Mouse (Mus musculus): ENCODE measurements around the gene Galm. TPM values are rescaled to one million over a fixed set of nuclear protein-coding genes. Genes with fewer than 3 reads are reported as not detected.

The Galm gene
- total and polyA plus RNA-seq, 3 experiments: 0.15 TPM; not detected in 2

GRCm38 (mm10) chr17:80084424-80084823, 42.8 kb upstream of the Galm start:
- H3K4me1 ChIP-seq (ENCODE audit: control insufficient read depth in 1 of 2, insufficient read depth in 2 of 2, low read length in 2 of 2): no peaks in the 10 kb centered on the region

DNA sequence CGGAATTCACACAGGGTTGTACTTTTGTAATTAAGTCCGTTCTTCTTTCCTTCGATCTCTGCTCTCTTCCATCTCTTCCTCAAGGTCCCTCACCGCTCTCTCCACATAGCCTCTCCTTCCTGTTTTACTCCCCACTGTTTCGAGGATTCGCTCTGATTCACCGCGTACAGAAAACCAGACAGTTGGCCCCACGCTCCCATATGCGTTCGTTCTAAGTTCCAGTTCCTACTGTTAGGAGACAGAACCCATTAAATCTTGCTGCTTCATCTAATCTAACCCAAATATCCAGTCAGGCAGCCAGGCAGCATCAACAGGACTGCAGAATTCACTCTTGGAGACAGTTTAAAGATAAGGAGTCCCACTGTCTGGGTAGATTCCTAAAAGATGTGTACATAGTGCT, 40.7 kb upstream of the Galm start:
- H3K9me3 ChIP-seq (replicated peaks; ENCODE audit: insufficient read depth, low read length): no peaks in the 10 kb centered on the region
- no peaks in the 10 kb centered on the region for H3K4me1 ChIP-seq (ENCODE audit: control insufficient read depth in 1 of 2, insufficient read depth in 2 of 2, low read length in 2 of 2)
- no peak overlapping the region for H3K27ac ChIP-seq (ENCODE audit: control insufficient read depth, low read depth, low read length)
- TF ChIP-seq NRF1 (IDR thresholded peaks at IDR 0.05; ENCODE audit: insufficient read depth, low read depth, low read length, poor library complexity, severe bottlenecking) (no peak), KAT2A (conservative IDR thresholded peaks at IDR 0.05; ENCODE audit: low read depth, low read length) (no peak), ZKSCAN1 (IDR thresholded peaks at IDR 0.05; ENCODE audit: low read depth, low read length) (no peak), CTCF (IDR thresholded peaks at IDR 0.05 in 2 of 3, conservative IDR thresholded peaks at IDR 0.05 in 1 of 3; ENCODE audit: control insufficient read depth in 1 of 3, insufficient read depth in 1 of 3, low read depth in 2 of 3, low read length in 3 of 3, poor library complexity in 1 of 3, severe bottlenecking in 1 of 3) (no peak), MAX (IDR thresholded peaks at IDR 0.05; ENCODE audit: low read length) (no peak), CHD1 (IDR thresholded peaks at IDR 0.05; ENCODE audit: low read depth, low read length) (no peak), TAL1 (IDR thresholded peaks at IDR 0.05; ENCODE audit: low read length) (no peak), MAZ (IDR thresholded peaks at IDR 0.05; ENCODE audit: low read depth, low read length) (no peak), USF2 (IDR thresholded peaks at IDR 0.05; ENCODE audit: borderline replicate concordance in 1 of 2, insufficient read depth in 1 of 2, low read depth in 1 of 2, low read length in 2 of 2) (no peak), SMC3 (IDR thresholded peaks at IDR 0.05; ENCODE audit: low read depth, low read length) (no peak), NELFE (IDR thresholded peaks at IDR 0.05; ENCODE audit: low read depth, low read length) (no peak), USF1 (IDR thresholded peaks at IDR 0.05; ENCODE audit: low read depth, low read length) (no peak), RAD21 (IDR thresholded peaks at IDR 0.05; ENCODE audit: low read depth, low read length) (no peak), POLR2AphosphoS5 (IDR thresholded peaks at IDR 0.05; ENCODE audit: borderline replicate concordance, low read depth, low read length) (no peak), ZNF384 (IDR thresholded peaks at IDR 0.05; ENCODE audit: low read depth, low read length) (no peak)
- no peaks in the 10 kb centered on the region for H3K79me2 ChIP-seq (ENCODE audit: control insufficient read depth, insufficient read depth, low read length, poor library complexity)
- H3K27me3 ChIP-seq (ENCODE audit: control insufficient read depth in 1 of 2, insufficient read depth in 2 of 2, low read length in 2 of 2): no peaks in the 10 kb centered on the region; a peak in 2 of 4 replicates
- DNase-seq (ENCODE audit: low read depth, low spot score): no peak
- H3K36me3 ChIP-seq (ENCODE audit: control insufficient read depth in 1 of 2, insufficient read depth in 2 of 2, low read length in 2 of 2): no peaks in the 10 kb centered on the region
- H3K9ac ChIP-seq (ENCODE audit: control insufficient read depth, low read depth, low read length, poor library complexity, severe bottlenecking): no peak overlapping the region
- H3K4me3 ChIP-seq (ENCODE audit: control insufficient read depth in 1 of 2, insufficient read depth in 1 of 2, low read depth in 2 of 2, low read length in 2 of 2): no peak overlapping the region

More at GRCm38 (mm10) chr17:80084424-80084823, 42.8 kb upstream of the Galm start:
- Histone ChIP-seq H3K36me3 (ENCODE audit: control insufficient read depth in 1 of 2, insufficient read depth in 2 of 2, low read length in 2 of 2) (no peaks in the 10 kb centered on the region), H3K27me3 (ENCODE audit: control insufficient read depth in 1 of 2, insufficient read depth in 2 of 2, low read length in 2 of 2) (peaks cover 0 to 5% of the 10 kb centered on the region in 2 experiments), H3K79me2 (ENCODE audit: control insufficient read depth, insufficient read depth, low read length, poor library complexity) (no peaks in the 10 kb centered on the region), H3K9me3 (replicated peaks; ENCODE audit: insufficient read depth, low read length) (no peaks in the 10 kb centered on the region), H3K27ac (ENCODE audit: control insufficient read depth, low read depth, low read length) (no peak overlapping the region), H3K9ac (ENCODE audit: control insufficient read depth, low read depth, low read length, poor library complexity, severe bottlenecking) (no peak overlapping the region), H3K4me3 (ENCODE audit: control insufficient read depth in 1 of 2, insufficient read depth in 1 of 2, low read depth in 2 of 2, low read length in 2 of 2) (no peak overlapping the region)
- DNase-seq (ENCODE audit: low read depth, low spot score): no peak
- TF ChIP-seq TCF12 (IDR thresholded peaks at IDR 0.05; ENCODE audit: low read depth, low read length): no peak
- TF ChIP-seq ZMIZ1 (IDR thresholded peaks at IDR 0.05; ENCODE audit: low read depth, low read length): no peak
- no peak for TF ChIP-seq MAX (IDR thresholded peaks at IDR 0.05; ENCODE audit: low read length)
- TF ChIP-seq RCOR1 (IDR thresholded peaks at IDR 0.05; ENCODE audit: low read depth, low read length): no peak
- no peak for TF ChIP-seq POLR2A (IDR thresholded peaks at IDR 0.05; ENCODE audit: control insufficient read depth in 1 of 2, insufficient read depth in 1 of 2, low read depth in 1 of 2, low read length in 2 of 2, poor library complexity in 1 of 2)
- no peak for TF ChIP-seq BHLHE40 (IDR thresholded peaks at IDR 0.05; ENCODE audit: borderline replicate concordance, low read depth, low read length)

Measured in MEL (cell line).